Mouse (Mus musculus) liver, embryonic 13.5 days (tissue): ENCODE measurements around the gene Crabp2. TPM values are rescaled to one million over a fixed set of nuclear protein-coding genes. Genes with fewer than 3 reads are reported as not detected.

Experiments
- ATAC-seq: fragments of 200-750 bp; cut with Nextera tagmentation; 2 replicates; pipeline ENCODE4 v1.8.0; 2017; ENCODE audit warnings: low read depth, mild to moderate bottlenecking, moderate number of reproducible peaks, moderate library complexity
- DNase-seq: peaks from one replicate; pipeline ENCODE4 v3.0.0; 2022
- H3K27ac ChIP-seq: fragments of 300-500 bp; sonication (generic); 2 replicates; pipeline ENCODE4 v1.5.1; 2015; ENCODE audit warnings: moderate library complexity, mild to moderate bottlenecking, inconsistent platforms
- H3K27me3 ChIP-seq: fragments of 300-500 bp; sonication (generic); 2 replicates; pipeline ENCODE4 v1.6.1; 2015; ENCODE audit warnings: mild to moderate bottlenecking, inconsistent platforms
- H3K36me3 ChIP-seq: fragments of 300-500 bp; sonication (generic); 2 replicates; pipeline ENCODE4 v1.6.1; 2015; ENCODE audit warnings: mild to moderate bottlenecking, inconsistent platforms
- H3K4me1 ChIP-seq: fragments of 300-500 bp; sonication (generic); replicated peaks from 2 replicates; pipeline ENCODE4 v1.6.1; 2015; ENCODE audit warnings: inconsistent platforms
- H3K4me2 ChIP-seq: fragments of 300-500 bp; sonication (generic); 2 replicates; pipeline ENCODE4 v1.6.1; 2015; ENCODE audit warnings: inconsistent platforms, mild to moderate bottlenecking, moderate library complexity
- H3K4me3 ChIP-seq: fragments of 300-500 bp; sonication (generic); replicated peaks from 2 replicates; pipeline ENCODE4 v1.5.1; 2015; ENCODE audit warnings: mild to moderate bottlenecking, inconsistent platforms
- H3K9ac ChIP-seq: fragments of 300-500 bp; sonication (generic); 2 replicates; pipeline ENCODE4 v1.6.1; 2015; ENCODE audit warnings: mild to moderate bottlenecking, inconsistent platforms
- H3K9me3 ChIP-seq: fragments of 300-500 bp; sonication (generic); replicated peaks from 2 replicates; pipeline ENCODE4 v1.6.1; 2016; ENCODE audit warnings: inconsistent platforms
- WGBS: fragments of 180-500 bp; shearing (Covaris S2); methylation state at CpG from one replicate; pipeline ENCODE4 v1.1.7; 2015; ENCODE audit not compliant: insufficient replicate concordance; 5-methylcytosine and 5-hydroxymethylcytosine counted together
- polyA plus RNA-seq: library from polyadenylated mRNA; unstranded; fragments of >200 nt; fragmentation: Nextera tagmentation; extraction: Ambion mirVana; gene quantifications from 2 replicates; pipeline ENCODE4 v1.2.1, GENCODE M21; 2015

Crabp2 gene
- polyA plus RNA-seq, 1 experiment from 2014 or later: 2.3 TPM

DNA sequence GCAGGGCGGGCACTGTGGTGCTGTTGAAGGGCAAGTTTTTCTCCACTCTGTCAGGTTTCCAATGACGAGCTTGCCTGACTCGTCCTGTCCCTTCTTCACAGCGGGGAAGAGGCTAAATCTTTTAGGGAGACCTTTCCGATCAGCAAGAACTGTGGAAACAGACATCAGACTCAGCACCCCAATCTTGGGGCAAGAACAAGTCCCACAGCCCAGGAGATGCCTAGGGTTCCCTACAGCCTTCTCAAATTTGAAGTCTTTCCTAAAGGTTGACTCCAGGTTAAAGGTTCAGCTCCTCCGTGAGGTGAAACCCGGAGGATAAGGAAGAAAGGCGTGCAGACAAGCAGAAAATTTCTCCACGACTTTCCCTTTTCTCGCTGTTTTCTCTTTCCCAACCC, 11.7 kb downstream of the Crabp2 start:
- Histone ChIP-seq H3K9me3 (no peaks in the 10 kb centered on the region), H3K4me3 (peak overlapping the region; percentile 51), H3K27me3 (peaks cover 58% of the 10 kb centered on the region), H3K36me3 (no peaks in the 10 kb centered on the region), H3K9ac (no peak overlapping the region), H3K4me2 (peak overlapping the region; percentile 73), H3K27ac (no peak overlapping the region), H3K4me1 (peaks cover 8% of the 10 kb centered on the region)
- WGBS: 9% methylated on average over 10 of the region's 10 CpGs
- ATAC-seq: no peak
- DNase-seq: no peak

DNA sequence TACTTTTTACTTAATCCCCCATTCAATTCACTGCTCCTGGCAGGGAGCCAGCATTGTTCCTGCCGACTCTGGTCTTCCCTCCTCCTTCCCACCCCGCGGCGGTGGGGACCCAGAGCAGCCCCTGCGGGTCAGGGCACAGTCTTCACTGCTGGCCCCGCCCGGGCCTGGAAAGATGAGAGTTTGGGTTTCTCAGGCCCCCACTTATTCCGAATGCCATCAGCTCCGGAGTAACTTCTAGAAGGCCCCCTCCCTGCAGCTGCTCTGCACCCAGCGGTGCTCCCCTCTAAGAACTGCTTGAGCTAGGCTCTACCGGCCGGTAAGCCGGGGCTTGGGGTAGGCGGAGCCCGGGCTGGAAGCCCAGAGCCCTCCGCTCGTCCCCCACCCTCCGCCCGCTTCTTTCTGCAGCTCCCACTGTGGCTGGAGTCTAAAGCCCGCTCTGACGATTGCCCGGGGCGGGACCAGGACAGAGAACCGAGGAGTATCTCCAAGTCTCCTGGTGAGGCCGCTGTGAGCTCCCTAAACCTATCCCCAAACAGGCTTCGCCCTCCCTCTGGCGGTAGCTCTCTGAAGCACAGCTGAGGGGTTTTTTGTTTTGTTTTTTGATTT, 12.2 kb downstream of the Crabp2 start:
- H3K4me2 ChIP-seq: peak overlapping the region; percentile 73
- peak overlapping the region; percentile 54 for H3K9ac ChIP-seq
- no peaks in the 10 kb centered on the region for H3K9me3 ChIP-seq
- H3K4me1 ChIP-seq: peaks cover 8% of the 10 kb centered on the region
- no peaks in the 10 kb centered on the region for H3K36me3 ChIP-seq
- DNase-seq: peak; percentile 72
- peak overlapping the region; percentile 51 for H3K4me3 ChIP-seq
- H3K27ac ChIP-seq: no peak overlapping the region; the same call in 1 of the 2 replicates
- peaks cover 53% of the 10 kb centered on the region for H3K27me3 ChIP-seq
- under 1% methylated on average over 27 of the region's 27 CpGs for WGBS
- peak; percentile 89 for ATAC-seq

DNA sequence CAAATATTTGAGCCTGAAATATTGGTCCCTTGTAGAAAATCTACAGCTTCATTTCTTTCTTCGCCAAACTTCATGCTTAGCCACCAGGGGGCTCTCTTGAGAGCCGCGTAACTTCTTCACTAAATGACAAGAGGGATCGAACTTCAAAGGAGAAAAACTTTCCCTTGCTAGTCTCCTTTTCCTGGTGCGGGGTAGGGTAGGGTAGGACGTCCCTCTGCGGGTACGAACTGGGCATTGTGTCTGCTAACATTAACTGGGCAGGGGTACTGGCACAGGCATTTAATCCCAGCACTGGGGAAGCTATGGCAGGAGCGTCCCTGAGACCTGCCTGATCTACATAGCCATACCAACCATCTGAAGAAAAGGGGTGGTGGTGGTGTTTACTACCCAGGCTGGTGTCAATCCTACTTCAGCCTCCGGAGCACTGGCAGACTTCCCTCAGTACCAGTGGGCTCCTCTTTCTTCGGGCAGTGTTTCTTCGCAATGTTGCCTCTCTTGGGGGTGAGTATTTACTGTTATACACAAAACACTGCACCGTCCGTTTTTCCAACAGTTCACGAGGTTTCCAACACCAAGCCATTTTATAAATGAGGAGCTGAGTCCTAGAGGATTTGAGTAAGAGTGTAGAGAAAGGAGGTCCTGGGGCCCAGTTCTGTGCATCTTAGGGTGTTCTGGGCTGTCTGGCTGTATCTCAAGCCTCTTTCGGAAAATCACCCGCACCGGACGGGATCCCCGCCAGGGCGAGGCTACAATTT, 21.9 kb downstream of the Crabp2 start:
- peak overlapping the region; percentile 53 for H3K4me3 ChIP-seq
- no peaks in the 10 kb centered on the region for H3K9me3 ChIP-seq
- H3K4me1 ChIP-seq: peaks cover 26% of the 10 kb centered on the region
- H3K27ac ChIP-seq: no peak overlapping the region
- 2% methylated on average over 21 of the region's 21 CpGs for WGBS
- DNase-seq: peak; percentile 18
- peaks cover 76% of the 10 kb centered on the region for H3K27me3 ChIP-seq
- no peaks in the 10 kb centered on the region for H3K36me3 ChIP-seq
- no peak overlapping the region for H3K9ac ChIP-seq
- 0 out of 2 replicates have a peak, but pooled peaks have one; percentile 29 for ATAC-seq
- H3K4me2 ChIP-seq: peak overlapping the region; percentile 61

DNA sequence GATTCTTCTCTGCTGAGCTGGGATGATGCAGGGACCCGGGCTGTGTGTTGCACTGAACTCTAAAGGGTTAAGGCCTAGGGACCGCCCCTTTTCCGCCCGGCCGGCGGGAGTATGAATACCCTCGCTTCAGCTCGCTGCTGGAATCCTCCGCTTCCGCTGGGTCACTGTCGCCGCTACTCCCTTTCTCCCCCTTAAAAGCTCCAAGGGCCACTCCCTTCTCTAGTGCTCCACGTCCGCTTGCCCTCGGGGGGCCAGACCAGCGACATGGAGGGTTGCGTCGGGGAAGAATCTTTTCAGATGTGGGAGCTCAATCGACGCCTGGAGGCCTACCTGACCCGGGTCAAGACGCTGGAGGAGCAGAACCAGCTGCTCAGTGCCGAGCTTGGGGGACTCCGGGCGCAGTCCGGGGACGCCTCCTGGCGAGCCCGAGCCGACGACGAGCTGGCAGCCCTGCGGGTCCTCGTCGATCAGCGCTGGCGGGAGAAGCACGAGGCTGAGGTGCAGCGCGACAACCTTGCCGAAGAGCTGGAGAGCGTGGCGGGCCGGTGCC, 22.5 kb downstream of the Crabp2 start, which contains the start of gene Nes:
Gene Nes, plus strand, starts transcription at position 140 of the 550 bp plus-strand sequence.
- under 1% methylated on average over 44 of the region's 44 CpGs for WGBS
- ATAC-seq (0 out of 2 replicates have a peak, but pooled peaks have one; percentile 20), DNase-seq (no peak)
- peak within 1 kb of the TSS; percentile 61 for H3K4me2 ChIP-seq
- peaks cover 26% of the 10 kb centered on the region for H3K4me1 ChIP-seq
- no peaks in the 10 kb centered on the region for H3K9me3 ChIP-seq
- H3K4me3 ChIP-seq: peak within 1 kb of the TSS; percentile 53
- peaks cover 81% of the 10 kb centered on the region for H3K27me3 ChIP-seq
- H3K36me3 ChIP-seq: no peaks in the 10 kb centered on the region
- H3K9ac ChIP-seq: peak within 1 kb of the TSS; percentile 51
- no peak within 1 kb of the TSS for H3K27ac ChIP-seq

DNA sequence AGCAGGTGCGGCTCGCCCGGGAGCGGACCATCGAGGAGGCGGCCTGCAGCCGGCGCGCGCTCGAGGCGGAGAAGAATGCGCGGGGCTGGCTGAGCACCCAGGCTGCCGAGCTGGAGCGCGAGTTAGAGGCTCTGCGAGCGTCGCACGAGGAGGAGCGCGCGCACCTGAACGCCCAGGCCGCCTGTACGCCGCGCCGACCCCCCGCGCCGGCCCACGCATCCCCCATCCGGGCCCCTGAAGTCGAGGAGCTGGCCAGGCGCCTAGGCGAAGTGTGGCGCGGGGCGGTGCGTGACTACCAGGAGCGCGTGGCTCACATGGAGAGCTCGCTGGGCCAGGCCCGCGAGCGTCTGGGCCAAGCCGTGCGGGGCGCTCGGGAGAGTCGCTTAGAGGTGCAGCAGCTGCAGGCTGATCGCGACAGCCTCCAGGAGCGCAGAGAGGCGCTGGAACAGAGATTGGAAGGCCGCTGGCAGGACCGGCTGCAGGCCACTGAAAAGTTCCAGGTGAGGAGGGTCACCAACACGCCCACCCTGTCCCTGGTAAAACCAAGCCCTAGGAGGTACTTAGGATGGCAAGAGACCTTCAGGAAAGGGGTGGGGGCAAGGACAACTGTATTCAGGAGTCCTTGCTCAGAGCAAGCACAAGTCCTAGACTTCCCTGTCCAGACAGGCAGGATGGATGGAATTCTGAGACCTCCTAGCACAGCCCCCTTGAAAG, 23.2 kb downstream of the Crabp2 start:
- no peak for DNase-seq
- WGBS: 2% methylated on average over 60 of the region's 60 CpGs
- peaks cover 26% of the 10 kb centered on the region for H3K4me1 ChIP-seq
- no peak overlapping the region for H3K27ac ChIP-seq
- H3K9ac ChIP-seq: peak overlapping the region; percentile 51
- H3K4me3 ChIP-seq: peak overlapping the region; percentile 53
- H3K4me2 ChIP-seq: peak overlapping the region; percentile 61
- peaks cover 82% of the 10 kb centered on the region for H3K27me3 ChIP-seq
- no peaks in the 10 kb centered on the region for H3K9me3 ChIP-seq
- ATAC-seq: no peak
- H3K36me3 ChIP-seq: no peaks in the 10 kb centered on the region

DNA sequence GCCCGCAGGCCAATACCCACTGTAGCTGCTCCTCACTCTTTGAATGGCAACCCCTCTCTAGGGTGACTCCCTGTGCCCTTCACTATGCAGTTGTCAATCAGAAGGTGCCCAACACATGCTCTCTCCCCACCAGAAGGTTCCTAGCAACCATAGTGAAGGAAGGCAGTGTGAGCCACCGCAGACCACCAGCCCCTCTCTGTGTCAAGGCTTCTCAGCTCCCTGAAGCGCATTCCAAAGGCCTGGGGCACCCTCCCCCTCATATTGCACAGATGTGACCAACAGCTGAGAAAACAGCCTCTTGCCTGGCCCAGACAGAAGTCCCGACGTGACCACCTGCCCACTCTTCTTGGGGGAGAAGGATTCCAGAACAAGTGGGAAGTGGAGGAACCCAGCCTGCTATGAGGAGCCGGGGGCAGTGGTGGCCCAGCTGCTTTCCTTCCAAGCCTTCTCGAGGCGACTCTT, 23.8 kb downstream of the Crabp2 start:
- H3K27me3 ChIP-seq: peaks cover 84% of the 10 kb centered on the region
- H3K27ac ChIP-seq: no peak overlapping the region
- 26% methylated on average over 8 of the region's 8 CpGs for WGBS
- peak overlapping the region; percentile 61 for H3K4me2 ChIP-seq
- no peaks in the 10 kb centered on the region for H3K9me3 ChIP-seq
- H3K4me3 ChIP-seq: peak overlapping the region; percentile 53
- no peaks in the 10 kb centered on the region for H3K36me3 ChIP-seq
- H3K9ac ChIP-seq: peak overlapping the region; percentile 51
- no peak for DNase-seq
- ATAC-seq: no peak
- H3K4me1 ChIP-seq: peaks cover 26% of the 10 kb centered on the region

DNA sequence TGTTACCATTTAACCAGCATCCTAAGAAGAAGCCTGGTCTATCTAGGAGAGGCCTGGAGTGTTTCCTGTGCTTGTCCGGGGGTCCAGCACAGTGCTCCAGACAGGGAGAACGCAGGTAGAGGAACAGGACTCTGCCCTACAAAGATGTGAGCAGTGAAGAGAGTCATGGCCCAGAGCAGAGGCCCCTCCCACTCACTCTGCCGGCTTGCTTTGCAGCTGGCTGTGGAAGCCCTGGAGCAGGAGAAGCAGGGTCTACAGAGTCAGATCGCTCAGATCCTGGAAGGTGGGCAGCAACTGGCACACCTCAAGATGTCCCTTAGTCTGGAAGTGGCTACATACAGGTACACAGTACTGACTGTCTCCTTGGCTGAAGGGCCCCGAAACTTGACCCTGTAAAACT, 24.3 kb downstream of the Crabp2 start:
- ATAC-seq: no peak
- Histone ChIP-seq H3K27ac (no peak overlapping the region), H3K4me3 (peak overlapping the region; percentile 53), H3K9me3 (no peaks in the 10 kb centered on the region), H3K27me3 (peaks cover 83% of the 10 kb centered on the region), H3K9ac (no peak overlapping the region; the same call in 1 of the 2 replicates), H3K4me2 (peak overlapping the region; percentile 61), H3K36me3 (no peaks in the 10 kb centered on the region), H3K4me1 (peaks cover 26% of the 10 kb centered on the region)
- 35% methylated on average over 5 of the region's 5 CpGs for WGBS
- no peak for DNase-seq

DNA sequence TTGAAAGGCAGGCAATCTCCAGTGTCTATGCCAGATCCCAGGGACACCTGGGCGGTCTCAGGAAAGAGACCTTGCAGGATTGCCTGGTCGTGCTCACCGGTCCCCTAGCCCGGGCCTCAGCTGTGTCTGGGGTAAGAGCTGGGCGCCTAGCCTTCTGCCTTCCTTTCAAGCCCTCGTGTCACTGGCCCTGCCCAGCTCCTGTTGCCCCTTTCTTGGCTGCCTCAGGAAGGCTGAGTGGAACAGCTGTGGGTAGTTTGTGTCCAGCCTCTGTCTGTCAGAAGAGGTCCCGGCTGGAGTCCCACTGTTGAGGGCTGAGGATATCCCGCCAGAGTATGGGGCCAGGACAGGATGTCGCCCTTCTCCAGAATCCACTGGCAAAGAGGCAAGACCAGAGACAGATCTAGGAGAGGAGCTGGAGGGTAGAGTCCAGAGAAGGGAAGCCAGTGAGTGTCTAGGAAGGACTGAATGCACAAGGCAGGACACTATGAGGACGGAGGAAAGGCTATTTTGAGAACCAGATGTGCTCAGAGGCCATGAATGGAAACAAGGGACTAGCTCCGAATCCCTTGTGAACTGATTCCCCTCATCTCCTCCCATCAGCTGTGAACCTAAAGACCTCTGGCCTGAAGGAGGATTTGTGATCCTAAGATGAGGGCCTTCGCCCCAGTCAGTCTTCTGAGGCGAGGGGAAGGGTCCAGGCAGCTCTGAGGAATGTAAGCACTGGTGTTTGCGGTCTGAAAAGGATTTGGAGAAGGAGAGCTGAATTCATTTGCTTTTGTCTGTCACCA, 25.3 kb downstream of the Crabp2 start:
- Histone ChIP-seq H3K27me3 (peaks cover 85% of the 10 kb centered on the region), H3K9me3 (no peaks in the 10 kb centered on the region), H3K4me1 (peaks cover 26% of the 10 kb centered on the region), H3K4me2 (0 out of 2 replicates have a peak overlapping the region, but pooled peaks have one; percentile 61), H3K27ac (no peak overlapping the region), H3K4me3 (no peak overlapping the region), H3K36me3 (no peaks in the 10 kb centered on the region), H3K9ac (no peak overlapping the region)
- DNase-seq: no peak
- no peak for ATAC-seq
- WGBS: 53% methylated on average over 14 of the region's 14 CpGs

DNA sequence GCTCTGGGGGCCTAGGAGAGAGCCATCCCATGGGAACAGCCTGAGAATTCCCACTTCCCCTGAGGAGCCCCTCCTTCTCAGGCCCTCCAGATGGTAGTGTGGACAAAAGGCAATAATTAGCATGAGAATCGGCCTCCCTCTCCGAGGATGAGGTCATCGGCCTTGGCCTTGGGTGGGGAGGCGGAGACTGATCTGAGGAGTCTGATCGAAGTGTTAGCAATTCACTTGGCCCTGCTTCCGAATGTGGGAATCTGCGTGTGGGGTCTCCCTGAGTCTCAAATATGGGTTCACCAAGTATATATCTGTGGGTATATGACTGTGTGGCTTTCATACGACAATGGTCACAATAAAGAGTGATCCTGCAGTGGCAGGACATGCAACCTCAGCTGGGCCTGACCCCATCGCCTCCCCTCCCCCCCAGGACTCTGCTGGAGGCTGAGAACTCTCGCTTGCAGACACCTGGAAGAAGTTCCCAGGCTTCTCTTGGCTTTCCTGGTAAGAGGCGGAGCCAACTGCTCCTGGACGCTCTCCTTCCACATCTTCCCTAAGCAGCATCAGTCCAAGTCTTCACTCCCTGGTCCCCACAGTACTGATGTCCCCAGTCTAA, 26.0 kb downstream of the Crabp2 start:
- DNase-seq: no peak
- H3K4me1 ChIP-seq: peaks cover 26% of the 10 kb centered on the region
- H3K36me3 ChIP-seq: no peaks in the 10 kb centered on the region
- H3K4me3 ChIP-seq: no peak overlapping the region
- WGBS: 58% methylated on average over 12 of the region's 12 CpGs
- H3K27me3 ChIP-seq: peaks cover 85% of the 10 kb centered on the region
- H3K27ac ChIP-seq: no peak overlapping the region
- no peak overlapping the region for H3K4me2 ChIP-seq
- no peak overlapping the region for H3K9ac ChIP-seq
- ATAC-seq: no peak
- no peaks in the 10 kb centered on the region for H3K9me3 ChIP-seq

DNA sequence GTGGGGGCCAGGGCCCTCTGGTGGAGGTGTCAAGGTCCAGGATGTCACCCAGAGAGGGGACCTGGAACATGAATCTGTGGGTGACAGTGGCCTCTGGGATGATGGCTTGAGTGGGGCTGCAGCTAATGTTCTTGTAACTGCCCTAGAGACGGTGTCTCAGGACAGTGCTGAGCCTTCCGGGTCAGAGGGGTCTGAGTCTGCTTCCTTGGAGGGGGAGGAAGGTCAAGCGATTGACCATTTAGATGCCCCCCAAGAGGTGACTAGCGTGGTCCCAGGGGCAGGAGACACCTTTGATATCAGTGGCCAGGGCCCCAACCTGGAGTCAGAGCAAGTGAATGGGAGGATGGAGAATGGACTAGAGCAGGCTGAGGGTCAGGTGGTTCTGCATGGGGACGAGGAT, 31.0 kb downstream of the Crabp2 start:
- H3K4me1 ChIP-seq: peaks cover 36% of the 10 kb centered on the region
- ATAC-seq (no peak), DNase-seq (no peak)
- H3K4me2 ChIP-seq: no peak overlapping the region
- WGBS: 61% methylated on average over 5 of the region's 5 CpGs
- no peaks in the 10 kb centered on the region for H3K36me3 ChIP-seq
- H3K27ac ChIP-seq: no peak overlapping the region
- H3K27me3 ChIP-seq: peaks cover 49% of the 10 kb centered on the region
- H3K9ac ChIP-seq: no peak overlapping the region
- H3K4me3 ChIP-seq: no peak overlapping the region
- H3K9me3 ChIP-seq: no peaks in the 10 kb centered on the region
